Mouse (Mus musculus) forebrain, embryonic 16.5 days (tissue): ENCODE measurements around the gene 9430097D07Rik. TPM values are rescaled to one million over a fixed set of nuclear protein-coding genes. Genes with fewer than 3 reads are reported as not detected.

Source experiments
- ATAC-seq: fragments of 200-750 bp; cut with Nextera tagmentation; 2 replicates; pipeline ENCODE4 v1.8.0; 2017; ENCODE audit warnings: mild to moderate bottlenecking, moderate library complexity
- H3K27ac ChIP-seq: fragments of 300-500 bp; sonication (generic); 2 replicates; pipeline ENCODE4 v1.5.1; 2014; ENCODE audit warnings: low read length, control low read depth
- H3K27me3 ChIP-seq: fragments of 300-500 bp; sonication (generic); replicated peaks from 2 replicates; pipeline ENCODE4 v1.6.1; 2014; ENCODE audit warnings: low read length; ENCODE audit not compliant: control insufficient read depth, insufficient read depth
- H3K36me3 ChIP-seq: fragments of 300-500 bp; sonication (generic); 2 replicates; pipeline ENCODE4 v1.6.1; 2014; ENCODE audit not compliant: control insufficient read depth, insufficient read depth
- H3K4me1 ChIP-seq: fragments of 300-500 bp; sonication (generic); replicated peaks from 2 replicates; pipeline ENCODE4 v1.6.1; 2014; ENCODE audit warnings: low read length; ENCODE audit not compliant: control insufficient read depth, insufficient read depth
- H3K4me2 ChIP-seq: fragments of 300-500 bp; sonication (generic); 2 replicates; pipeline ENCODE4 v1.6.1; 2014; ENCODE audit warnings: mild to moderate bottlenecking, low read length, control low read depth
- H3K4me3 ChIP-seq: fragments of 300-500 bp; sonication (generic); replicated peaks from 2 replicates; pipeline ENCODE4 v1.5.1; 2014; ENCODE audit warnings: mild to moderate bottlenecking, low read length, control low read depth
- H3K9ac ChIP-seq: fragments of 300-500 bp; sonication (generic); replicated peaks from 2 replicates; pipeline ENCODE4 v1.6.1; 2014; ENCODE audit warnings: low read depth, low read length, control low read depth
- H3K9me3 ChIP-seq: fragments of 300-500 bp; sonication (generic); 2 replicates; pipeline ENCODE4 v1.6.1; 2016; ENCODE audit warnings: low read length; ENCODE audit not compliant: control insufficient read depth
- WGBS: fragments of 180-500 bp; shearing (Covaris S2); extraction: QIAGEN DNeasy Blood & Tissue Kit; methylation state at CpG from one replicate; pipeline ENCODE4 v1.1.7; 2014; 5-methylcytosine and 5-hydroxymethylcytosine counted together
- polyA plus RNA-seq: library from polyadenylated mRNA; unstranded; fragments of >200 nt; fragmentation: Nextera tagmentation; extraction: Ambion mirVana; gene quantifications from 2 replicates; pipeline ENCODE4 v1.2.1, GENCODE M21; 2015

The 9430097D07Rik gene
- polyA plus RNA-seq, 1 experiment from 2014 or later, result 0.42 TPM

GRCm38 (mm10) chr2:32539452-32539981 is 36.0 kb downstream of the 9430097D07Rik start:
- H3K27me3 ChIP-seq, result no peaks in the 10 kb centered on the region
- ATAC-seq, result no peak
- H3K4me2 ChIP-seq, result no peak overlapping the region

GRCm38 (mm10) chr2:32538461-32538860 is 37.0 kb downstream of the 9430097D07Rik start:
- no peak for ATAC-seq
- 59% methylated on average over 4 of the region's 4 CpGs for WGBS
- H3K9ac ChIP-seq, result no peak overlapping the region
- H3K27me3 ChIP-seq, result no peaks in the 10 kb centered on the region
- no peaks in the 10 kb centered on the region for H3K36me3 ChIP-seq
- no peak overlapping the region for H3K4me2 ChIP-seq
- no peak overlapping the region for H3K27ac ChIP-seq
- peaks cover 52% of the 10 kb centered on the region for H3K4me1 ChIP-seq
- H3K9me3 ChIP-seq, result no peaks in the 10 kb centered on the region
- no peak overlapping the region for H3K4me3 ChIP-seq

More at GRCm38 (mm10) chr2:32539452-32539981, 36.0 kb downstream of the 9430097D07Rik start:
- Histone ChIP-seq H3K36me3 (no peaks in the 10 kb centered on the region), H3K9ac (no peak overlapping the region), H3K4me1 (peaks cover 47% of the 10 kb centered on the region), H3K9me3 (no peaks in the 10 kb centered on the region), H3K27ac (no peak overlapping the region), H3K4me3 (no peak overlapping the region)
- WGBS, result 74% methylated on average over 14 of the region's 14 CpGs

- peak overlapping the region; percentile 79 for H3K4me2 ChIP-seq
- no peak overlapping the region; the same call in 1 of the 2 replicates for H3K9ac ChIP-seq
- no peaks in the 10 kb centered on the region for H3K27me3 ChIP-seq
- H3K27ac ChIP-seq, result no peak overlapping the region
- H3K9me3 ChIP-seq, result no peaks in the 10 kb centered on the region
- H3K36me3 ChIP-seq, result no peaks in the 10 kb centered on the region
- peaks cover 49% of the 10 kb centered on the region for H3K4me1 ChIP-seq
- WGBS, result 78% methylated on average over 5 of the region's 5 CpGs
- H3K4me3 ChIP-seq, result no peak overlapping the region
- no peak for ATAC-seq
Measured at GRCm38 (mm10) chr2:32537941-32538340, 37.5 kb downstream of the 9430097D07Rik start.

GRCm38 (mm10) chr2:32537360-32537905 is 38.1 kb downstream of the 9430097D07Rik start:
- no peaks in the 10 kb centered on the region for H3K9me3 ChIP-seq
- H3K4me3 ChIP-seq, result peak overlapping the region; percentile 87
- H3K36me3 ChIP-seq, result no peaks in the 10 kb centered on the region
- no peak for ATAC-seq
- H3K27me3 ChIP-seq, result no peaks in the 10 kb centered on the region
- H3K9ac ChIP-seq, result peak overlapping the region; percentile 90
- peaks cover 46% of the 10 kb centered on the region for H3K4me1 ChIP-seq
- H3K27ac ChIP-seq, result no peak overlapping the region
- H3K4me2 ChIP-seq, result peak overlapping the region; percentile 79
- 15% methylated on average over 9 of the region's 9 CpGs for WGBS

GRCm38 (mm10) chr2:32536634-32537359 is 38.7 kb downstream of the 9430097D07Rik start:
- H3K4me3 ChIP-seq, result peak overlapping the region; percentile 87
- no peaks in the 10 kb centered on the region for H3K27me3 ChIP-seq
- H3K36me3 ChIP-seq, result no peaks in the 10 kb centered on the region
- no peak for ATAC-seq
- 3% methylated on average over 11 of the region's 11 CpGs for WGBS
- H3K4me2 ChIP-seq, result peak overlapping the region; percentile 79
- H3K27ac ChIP-seq, result no peak overlapping the region; the same call in 1 of the 2 replicates
- H3K9ac ChIP-seq, result peak overlapping the region; percentile 90
- H3K9me3 ChIP-seq, result no peaks in the 10 kb centered on the region
- peaks cover 46% of the 10 kb centered on the region for H3K4me1 ChIP-seq

- H3K27ac ChIP-seq, result peak overlapping the region; percentile 88; the same call in 1 of the 2 replicates
- under 1% methylated on average over 14 of the region's 14 CpGs for WGBS
- peak overlapping the region; percentile 87 for H3K4me3 ChIP-seq
- ATAC-seq, result no peak
- H3K4me2 ChIP-seq, result peak overlapping the region; percentile 79
- no peaks in the 10 kb centered on the region for H3K27me3 ChIP-seq
- H3K9ac ChIP-seq, result peak overlapping the region; percentile 90
- no peaks in the 10 kb centered on the region for H3K9me3 ChIP-seq
- peaks cover 46% of the 10 kb centered on the region for H3K4me1 ChIP-seq
- no peaks in the 10 kb centered on the region for H3K36me3 ChIP-seq
Measured at GRCm38 (mm10) chr2:32536086-32536633, 39.3 kb downstream of the 9430097D07Rik start.

- under 1% methylated on average over 56 of the region's 56 CpGs for WGBS
- peak overlapping the region; percentile 88 for H3K27ac ChIP-seq
- no peak for ATAC-seq
Measured at GRCm38 (mm10) chr2:32535501-32535991, 39.9 kb downstream of the 9430097D07Rik start.

GRCm38 (mm10) chr2:32534733-32535471 is 40.6 kb downstream of the 9430097D07Rik start, which contains the start of gene Fam102a:
Fam102a (plus strand) TSS chr2:32535332.
- Histone ChIP-seq H3K4me1 (peaks cover 46% of the 10 kb centered on the region), H3K36me3 (no peaks in the 10 kb centered on the region), H3K4me2 (peak within 1 kb of the TSS; percentile 91), H3K27me3 (no peaks in the 10 kb centered on the region), H3K9ac (peak within 1 kb of the TSS; percentile 90), H3K27ac (peak within 1 kb of the TSS; percentile 88), H3K9me3 (no peaks in the 10 kb centered on the region), H3K4me3 (peak within 1 kb of the TSS; percentile 87)
- ATAC-seq, result peak; percentile 97
- under 1% methylated on average over 67 of the region's 67 CpGs for WGBS

More at GRCm38 (mm10) chr2:32535501-32535991, 39.9 kb downstream of the 9430097D07Rik start:
- Histone ChIP-seq H3K36me3 (no peaks in the 10 kb centered on the region), H3K4me3 (peak overlapping the region; percentile 87), H3K4me2 (peak overlapping the region; percentile 79), H3K27me3 (no peaks in the 10 kb centered on the region), H3K9ac (peak overlapping the region; percentile 90), H3K4me1 (peaks cover 46% of the 10 kb centered on the region), H3K9me3 (no peaks in the 10 kb centered on the region)
